Mouse (Mus musculus): ENCODE results near the gene Ap2a1.

DNA sequence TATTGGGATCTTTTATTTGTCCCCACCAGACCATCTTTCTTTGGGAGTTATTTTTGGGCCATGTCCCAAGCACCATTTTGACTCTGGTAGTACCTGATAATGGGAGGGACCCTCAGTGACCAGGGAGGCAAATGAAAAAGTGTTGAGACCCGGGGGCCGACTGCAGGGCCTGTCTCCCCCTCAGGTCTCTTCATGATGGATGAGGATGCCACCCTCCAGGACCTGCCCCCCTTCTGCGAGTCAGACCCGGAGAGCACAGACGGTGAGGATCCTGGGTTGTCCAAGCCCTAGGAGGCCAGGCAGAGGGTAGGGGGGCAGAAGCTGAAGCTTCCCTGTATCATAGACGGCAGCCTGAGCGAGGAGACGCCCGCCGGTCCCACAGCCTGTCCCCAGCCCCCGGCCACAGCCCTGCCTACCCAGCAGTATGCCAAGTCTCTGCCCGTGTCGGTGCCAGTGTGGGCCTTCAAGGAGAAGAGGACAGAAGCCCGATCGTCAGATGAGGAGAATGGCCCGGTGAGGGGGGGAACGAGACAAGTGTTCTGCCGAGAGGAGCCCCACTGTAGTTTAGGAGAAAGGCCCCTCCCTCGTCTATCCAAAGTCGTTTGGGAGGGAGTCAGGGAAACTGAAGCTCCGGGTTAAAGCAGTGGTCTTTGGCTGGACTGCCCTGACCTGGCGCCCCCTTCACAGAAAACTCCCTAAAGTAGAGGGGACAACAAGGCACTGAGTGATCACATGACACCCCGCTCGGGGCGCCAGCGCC lies 75.5 kb downstream of the Ap2a1 start:
- TF ChIP-seq CTCF (conservative IDR thresholded peaks at IDR 0.05; ENCODE audit: low read length) (no peak), NANOG (IDR thresholded peaks at IDR 0.05; ENCODE audit: borderline replicate concordance, low read length) (no peak), POU5F1 (IDR thresholded peaks at IDR 0.05; ENCODE audit: borderline replicate concordance, low read length) (no peak)
